Comparison of ENCODE assay signal across 8 mouse cellular contexts in genomic region chr13:58031755-58032154, GRCm38 (mm10).
DNase-seq lines count a peak whose midpoint lies in the region; ATAC-seq and TF ChIP-seq lines count a peak whose summit lies in the region.

No protein-coding gene starts in this region.

- no peaks in the 10 kb centered on the region for H3K27me3 ChIP-seq in heart, embryonic 10.5 days (ENCODE audit: insufficient read depth, poor library complexity, severe bottlenecking)
- peaks cover 10% of the 10 kb centered on the region for H3K27me3 ChIP-seq in Patski
- H3K27me3 ChIP-seq in midbrain, embryonic 14.5 days (ENCODE audit: control insufficient read depth, insufficient read depth, low read length) = no peaks in the 10 kb centered on the region

- H3K36me3 ChIP-seq in heart, embryonic 10.5 days = no peaks in the 10 kb centered on the region
- 0 out of 2 replicates have a peak, but pooled peaks cover 3% of the 10 kb centered on the region for H3K36me3 ChIP-seq in midbrain, embryonic 14.5 days (ENCODE audit: control insufficient read depth, insufficient read depth, low read length)

- POLR2A ChIA-PET in Patski (lab: Charles Lee) = no interaction called here

- no peak overlapping the region for H3K9ac ChIP-seq in midbrain, embryonic 14.5 days (replicated peaks; ENCODE audit: low read length)

- ATAC-seq in Patski = peak; percentile 39
- ATAC-seq in midbrain, embryonic 14.5 days (ENCODE audit: low FRiP score, low TSS enrichment) = no peak

- WGBS in heart, embryonic 10.5 days = 45% methylated on average over 6 of the region's 6 CpGs
- 47% methylated on average over 6 of the region's 6 CpGs for WGBS in midbrain, embryonic 14.5 days

- H3K4me3 ChIP-seq in heart, embryonic 10.5 days = no peak overlapping the region
- H3K4me3 ChIP-seq in midbrain, embryonic 14.5 days (replicated peaks; ENCODE audit: low read depth, low read length) = no peak overlapping the region

- no peak overlapping the region for H3K4me2 ChIP-seq in midbrain, embryonic 14.5 days (ENCODE audit: low read length)

- CTCF ChIA-PET in Patski (lab: Charles Lee) = interaction anchor here (1.0 to 3.1 kb wide), 5 partner anchors 8 to 118 kb away, joined by 3 to 9 read pairs (median 3); no protein-coding TSS in a partner anchor

- H3K4me1 ChIP-seq in heart, embryonic 10.5 days = peaks cover 12% of the 10 kb centered on the region
- H3K4me1 ChIP-seq in midbrain, embryonic 14.5 days (ENCODE audit: control insufficient read depth, insufficient read depth, low read length) = no peaks in the 10 kb centered on the region

- no peak overlapping the region for H3K27ac ChIP-seq in heart, embryonic 10.5 days
- H3K27ac ChIP-seq in midbrain, embryonic 14.5 days (replicated peaks; ENCODE audit: low read depth, low read length) = no peak overlapping the region

- in situ Hi-C loops in Patski (cut with MboI; ENCODE audit: low pct_unique_long_range_greater_than_20kb) = no loop called here

- peak; percentile 77 for TF ChIP-seq CTCF in Patski (IDR thresholded peaks at IDR 0.05)

- peak; percentile 61 to 82 for DNase-seq in heart, adult 18-20 months
- DNase-seq in heart, embryonic 10.5 days (ENCODE audit: low spot score) = no peak
- no peak for DNase-seq in Patski (ENCODE audit: low read depth, low spot score)
- peak; percentile 80 to 88 for DNase-seq in cerebellum, postnatal 25 days
- DNase-seq in heart, adult 8-10 months (ENCODE audit: low spot score) = peak; percentile 34
- DNase-seq in kidney, postnatal 4 days = peak; percentile 85 to 88
- DNase-seq in midbrain, embryonic 14.5 days = peak; percentile 74
- peak; percentile 87 for DNase-seq in testis, postnatal 10 days (ENCODE audit: low spot score)

- no peaks in the 10 kb centered on the region for H3K9me3 ChIP-seq in heart, embryonic 10.5 days
- no peaks in the 10 kb centered on the region for H3K9me3 ChIP-seq in midbrain, embryonic 14.5 days (ENCODE audit: control insufficient read depth, low read length)

Comparison
In these comparisons a context has a peak if more than half of its experiments do, and no peak if none do; other contexts are left out.
1. DNase-seq: peak in heart, adult 18-20 months (2 of 2), cerebellum, postnatal 25 days (2 of 2), heart, adult 8-10 months (single experiment), kidney, postnatal 4 days (2 of 2), midbrain, embryonic 14.5 days (single experiment) and testis, postnatal 10 days (single experiment); none in heart, embryonic 10.5 days (single experiment) and Patski (single experiment).